Mouse (Mus musculus): ENCODE measurements around the gene Ei24. TPM values are rescaled to one million over a fixed set of nuclear protein-coding genes. Genes with fewer than 3 reads are reported as not detected.
A peak's percentile ranks its signal among the peaks of the same experiment; 100 is the strongest.

The Ei24 gene
- polyA plus RNA-seq, 2 experiments, result 12.8 to 17.8 TPM

DNA sequence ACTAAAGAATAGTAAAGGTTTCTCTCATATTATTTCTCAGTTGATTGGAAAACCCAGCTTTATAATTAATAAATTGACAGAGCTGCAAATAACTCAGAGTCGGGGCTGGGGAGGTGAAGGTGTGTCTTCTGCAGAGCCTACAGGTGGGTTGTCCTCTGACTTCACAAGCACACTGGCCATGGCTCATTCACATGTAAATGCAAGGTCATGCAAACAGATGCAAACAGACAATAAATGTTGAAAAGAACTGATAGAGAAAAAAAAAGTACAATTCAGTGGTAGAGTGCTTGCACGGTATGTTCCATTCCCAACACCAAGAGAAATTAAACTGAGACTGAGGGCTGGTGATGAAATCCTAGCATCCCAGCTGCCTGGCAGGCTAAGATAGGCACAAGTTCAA is 2.7 kb downstream of the Ei24 start:
- Histone ChIP-seq H3K27me3 (ENCODE audit: control insufficient read depth, insufficient read depth, low read length) (no peaks in the 10 kb centered on the region), H3K4me2 (ENCODE audit: low read depth) (no peak overlapping the region), H3K4me1 (replicated peaks; ENCODE audit: control insufficient read depth in 2 of 2, insufficient read depth in 2 of 2, low read length in 1 of 2) (peaks cover 5 to 6% of the 10 kb centered on the region in 2 experiments), H3K4me3 (ENCODE audit: insufficient read depth in 1 of 2, low read depth in 2 of 2, low read length in 2 of 2) (no peak overlapping the region), H3K9me3 (ENCODE audit: control insufficient read depth, low read length) (no peaks in the 10 kb centered on the region), H3K9ac (replicated peaks) (no peak overlapping the region), H3K27ac (no peak overlapping the region), H3K36me3 (replicated peaks; ENCODE audit: control insufficient read depth, insufficient read depth, low read depth) (peaks cover 3% of the 10 kb centered on the region; the same call in 1 of the 2 replicates)
- no peak for TF ChIP-seq EP300 (IDR thresholded peaks at IDR 0.05; ENCODE audit: low read depth)
- TF ChIP-seq CTCF (IDR thresholded peaks at IDR 0.05; ENCODE audit: low read depth), result no peak
- no peak for DNase-seq (ENCODE audit: low read depth in 3 of 3, low spot score in 3 of 3)
- ATAC-seq (ENCODE audit: insufficient read depth), result no peak
- 70% methylated on average over 2 of the region's 2 CpGs for WGBS (ENCODE audit: insufficient replicate concordance)

DNA sequence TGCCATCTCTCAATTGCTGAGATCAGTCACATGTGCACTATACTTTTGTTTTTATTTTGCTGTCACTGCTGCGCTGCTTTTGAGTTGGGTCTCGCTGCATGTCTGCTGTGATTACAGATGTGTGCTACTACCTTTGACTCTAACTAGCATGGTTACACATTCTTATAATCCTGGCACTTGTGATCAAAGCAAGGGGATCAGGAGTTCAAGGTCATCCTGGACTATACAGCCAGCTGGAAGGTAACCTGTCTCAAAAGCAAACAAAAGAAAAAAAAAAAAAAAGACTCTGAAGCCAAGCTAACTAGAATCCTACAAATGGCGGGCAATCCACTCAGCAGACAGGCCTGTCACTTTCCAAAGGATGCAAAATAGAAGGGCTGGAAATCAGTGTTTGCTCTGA is 5.0 kb downstream of the Ei24 start:
- H3K27me3 ChIP-seq (ENCODE audit: control insufficient read depth, insufficient read depth, low read length), result no peaks in the 10 kb centered on the region
- H3K4me1 ChIP-seq (replicated peaks; ENCODE audit: control insufficient read depth in 2 of 2, insufficient read depth in 2 of 2, low read length in 1 of 2), result peaks cover 5 to 6% of the 10 kb centered on the region in 2 experiments
- WGBS (ENCODE audit: insufficient replicate concordance), result 77% methylated on average over 3 of the region's 3 CpGs
- TF ChIP-seq EP300 (IDR thresholded peaks at IDR 0.05; ENCODE audit: low read depth), result no peak
- no peak for TF ChIP-seq CTCF (IDR thresholded peaks at IDR 0.05; ENCODE audit: low read depth)
- H3K9ac ChIP-seq (replicated peaks), result no peak overlapping the region
- no peak for DNase-seq (ENCODE audit: low read depth in 3 of 3, low spot score in 3 of 3)
- H3K4me3 ChIP-seq (ENCODE audit: insufficient read depth in 1 of 2, low read depth in 2 of 2, low read length in 2 of 2), result no peak overlapping the region
- ATAC-seq (ENCODE audit: insufficient read depth), result no peak
- peaks cover 10% of the 10 kb centered on the region for H3K36me3 ChIP-seq (replicated peaks; ENCODE audit: control insufficient read depth, insufficient read depth, low read depth)
- no peaks in the 10 kb centered on the region for H3K9me3 ChIP-seq (ENCODE audit: control insufficient read depth, low read length)
- H3K4me2 ChIP-seq (ENCODE audit: low read depth), result no peak overlapping the region
- H3K27ac ChIP-seq, result no peak overlapping the region

DNA sequence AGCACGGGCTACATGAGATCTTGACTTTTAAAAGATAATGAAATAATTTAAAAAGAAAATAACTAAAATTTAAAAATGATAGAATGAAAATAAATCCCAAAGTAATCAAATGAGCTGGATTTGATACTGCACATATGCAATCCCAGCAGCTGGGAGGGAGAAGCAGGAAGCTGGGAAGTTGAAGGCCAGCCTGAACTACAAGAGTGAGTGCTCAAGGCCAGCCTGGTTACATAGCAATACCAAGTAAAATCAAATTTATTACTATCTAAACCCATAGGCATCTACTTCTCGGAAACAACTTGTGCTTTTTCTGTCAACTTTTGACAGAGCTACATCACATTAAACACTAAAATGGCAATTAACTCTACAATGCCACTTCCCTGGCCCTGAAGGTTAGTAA is 13.3 kb downstream of the Ei24 start:
- H3K4me1 ChIP-seq (replicated peaks; ENCODE audit: control insufficient read depth in 2 of 2, insufficient read depth in 2 of 2, low read length in 1 of 2), result no peaks in the 10 kb centered on the region
- no peak for DNase-seq (ENCODE audit: low read depth in 3 of 3, low spot score in 3 of 3)
- no peak overlapping the region for H3K4me3 ChIP-seq (ENCODE audit: insufficient read depth in 1 of 2, low read depth in 2 of 2, low read length in 2 of 2)
- no peaks in the 10 kb centered on the region for H3K9me3 ChIP-seq (ENCODE audit: control insufficient read depth, low read length)
- H3K4me2 ChIP-seq (ENCODE audit: low read depth), result no peak overlapping the region
- TF ChIP-seq EP300 (IDR thresholded peaks at IDR 0.05; ENCODE audit: low read depth) (no peak), CTCF (IDR thresholded peaks at IDR 0.05; ENCODE audit: low read depth) (no peak)
- 67% methylated on average over 2 of the region's 2 CpGs for WGBS (ENCODE audit: insufficient replicate concordance)
- no peak overlapping the region for H3K9ac ChIP-seq (replicated peaks)
- peaks cover 12% of the 10 kb centered on the region for H3K36me3 ChIP-seq (replicated peaks; ENCODE audit: control insufficient read depth, insufficient read depth, low read depth)
- H3K27ac ChIP-seq, result no peak overlapping the region
- no peak for ATAC-seq (ENCODE audit: insufficient read depth)
- H3K27me3 ChIP-seq (ENCODE audit: control insufficient read depth, insufficient read depth, low read length), result no peaks in the 10 kb centered on the region

DNA sequence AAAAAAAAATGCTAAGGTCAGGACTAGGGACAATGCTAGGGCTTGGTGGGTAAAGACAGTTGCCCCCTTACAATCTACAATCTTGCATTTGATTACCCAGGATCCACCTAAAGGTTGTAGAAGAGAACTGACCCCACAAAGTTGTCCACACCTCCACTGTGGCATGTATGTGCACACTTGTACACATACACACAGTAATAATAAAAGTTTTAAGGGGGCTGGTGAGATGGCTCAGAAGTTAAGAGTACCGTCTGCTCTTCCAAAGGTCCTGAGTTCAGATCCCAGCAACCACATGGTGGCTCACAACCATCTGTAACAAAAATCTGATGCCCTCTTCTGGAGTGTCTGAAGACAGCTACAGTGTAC is 28.2 kb downstream of the Ei24 start:
- 48% methylated on average over 1 of the region's 1 CpGs for WGBS (ENCODE audit: insufficient replicate concordance)
- Histone ChIP-seq H3K9ac (replicated peaks) (peak overlapping the region; percentile 90), H3K36me3 (replicated peaks; ENCODE audit: control insufficient read depth, insufficient read depth, low read depth) (peaks cover 5% of the 10 kb centered on the region), H3K4me3 (ENCODE audit: insufficient read depth in 1 of 2, low read depth in 2 of 2, low read length in 2 of 2) (peak overlapping the region in 1 of 2 experiments; percentile 84; a peak in 2 of 4 replicates), H3K4me1 (replicated peaks; ENCODE audit: control insufficient read depth in 2 of 2, insufficient read depth in 2 of 2, low read length in 1 of 2) (peaks cover 10 to 16% of the 10 kb centered on the region in 2 experiments), H3K27ac (peak overlapping the region; percentile 93), H3K4me2 (ENCODE audit: low read depth) (peak overlapping the region; percentile 91), H3K9me3 (ENCODE audit: control insufficient read depth, low read length) (no peaks in the 10 kb centered on the region), H3K27me3 (ENCODE audit: control insufficient read depth, insufficient read depth, low read length) (no peaks in the 10 kb centered on the region)
- no peak for DNase-seq (ENCODE audit: low read depth in 3 of 3, low spot score in 3 of 3)
- TF ChIP-seq CTCF (IDR thresholded peaks at IDR 0.05; ENCODE audit: low read depth) (no peak), EP300 (IDR thresholded peaks at IDR 0.05; ENCODE audit: low read depth) (no peak)
- ATAC-seq (ENCODE audit: insufficient read depth), result no peak

DNA sequence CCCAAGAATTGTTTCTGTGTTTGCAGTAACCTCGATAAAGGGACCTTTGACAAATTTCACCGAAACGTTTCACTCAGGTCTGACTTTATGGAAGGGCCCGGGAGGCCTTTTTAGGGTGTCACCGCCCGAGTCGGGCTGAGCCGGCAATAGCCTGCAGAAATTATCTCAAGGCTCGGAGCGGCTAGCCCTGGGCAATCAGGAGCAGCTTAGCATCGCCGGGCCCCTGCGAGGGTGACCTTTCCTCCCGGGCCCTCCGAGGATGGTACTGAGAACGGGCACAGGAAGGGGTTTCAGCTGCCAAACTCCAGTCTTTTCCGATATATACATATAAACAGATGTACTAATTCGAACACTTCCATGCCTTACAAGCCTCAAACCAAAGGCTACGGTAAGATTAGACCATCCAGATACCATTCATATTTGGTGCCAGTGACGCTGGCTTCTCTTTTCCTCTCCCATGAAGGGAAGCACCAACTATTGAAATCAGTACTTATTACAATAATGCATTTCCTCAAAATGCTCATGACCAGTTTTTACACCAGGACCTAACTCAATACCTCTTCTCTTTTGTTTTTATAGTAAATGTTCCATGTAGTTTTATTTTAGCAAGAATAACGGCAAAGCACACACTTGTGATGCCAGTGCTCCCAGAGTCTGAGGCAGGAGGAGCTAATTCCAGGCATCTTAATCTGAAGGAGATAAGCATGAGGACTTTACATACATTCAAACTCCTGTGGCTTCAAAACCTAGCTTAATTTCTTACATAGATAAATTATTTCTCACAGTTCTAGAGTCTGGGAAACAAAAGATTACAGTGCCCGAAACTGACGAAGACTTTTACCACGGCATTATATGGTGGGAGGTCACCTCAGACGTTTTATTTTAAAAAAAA is 28.8 kb downstream of the Ei24 start:
- Histone ChIP-seq H3K4me1 (replicated peaks; ENCODE audit: control insufficient read depth in 2 of 2, insufficient read depth in 2 of 2, low read length in 1 of 2) (peaks cover 10 to 16% of the 10 kb centered on the region in 2 experiments), H3K9me3 (ENCODE audit: control insufficient read depth, low read length) (no peaks in the 10 kb centered on the region), H3K27me3 (ENCODE audit: control insufficient read depth, insufficient read depth, low read length) (no peaks in the 10 kb centered on the region), H3K27ac (peak overlapping the region; percentile 93), H3K9ac (replicated peaks) (peak overlapping the region; percentile 90), H3K36me3 (replicated peaks; ENCODE audit: control insufficient read depth, insufficient read depth, low read depth) (peaks cover 8% of the 10 kb centered on the region), H3K4me3 (ENCODE audit: insufficient read depth in 1 of 2, low read depth in 2 of 2, low read length in 2 of 2) (peak overlapping the region; percentile 77 to 84), H3K4me2 (ENCODE audit: low read depth) (peak overlapping the region; percentile 91)
- WGBS (ENCODE audit: insufficient replicate concordance), result 5% methylated on average over 25 of the region's 25 CpGs
- TF ChIP-seq EP300 (IDR thresholded peaks at IDR 0.05; ENCODE audit: low read depth), result no peak
- TF ChIP-seq CTCF (IDR thresholded peaks at IDR 0.05; ENCODE audit: low read depth), result no peak
- DNase-seq (ENCODE audit: low read depth in 3 of 3, low spot score in 3 of 3) (peak; percentile 22 to 35 (median 26)), ATAC-seq (ENCODE audit: insufficient read depth) (peak; percentile 47)

Measured in liver, embryonic 14.5 days (tissue).